Mouse (Mus musculus) midbrain, postnatal 0 days (tissue): ENCODE measurements around the gene Stag1. TPM values are rescaled to one million over a fixed set of nuclear protein-coding genes. Genes with fewer than 3 reads are reported as not detected.
"Not testable (repeated sequence)": the region's sequence is repeated elsewhere in the genome, so short reads cannot be mapped to it uniquely, and the experiment has no call there.

Experiments
- ATAC-seq: fragments of 200-750 bp; cut with Nextera tagmentation; 2 replicates; pipeline ENCODE4 v1.8.0; 2017; ENCODE audit warnings: moderate number of reproducible peaks, mild to moderate bottlenecking, moderate TSS enrichment, moderate library complexity; ENCODE audit not compliant: low FRiP score
- DNase-seq: peaks from one replicate; pipeline ENCODE4 v3.0.0-alpha.2; 2015; ENCODE audit warnings: low spot score
- H3K27ac ChIP-seq: fragments of 300-500 bp; sonication (generic); 2 replicates; pipeline ENCODE4 v1.5.1; 2014; ENCODE audit warnings: low read depth, mild to moderate bottlenecking, low read length, mixed read lengths
- H3K27me3 ChIP-seq: fragments of 300-500 bp; sonication (generic); 2 replicates; pipeline ENCODE4 v1.6.1; 2014; ENCODE audit warnings: low read length, control low read depth, mixed read lengths; ENCODE audit not compliant: insufficient read depth
- H3K36me3 ChIP-seq: fragments of 300-500 bp; sonication (generic); 2 replicates; pipeline ENCODE4 v1.6.1; 2014; ENCODE audit warnings: low read length, control low read depth, mixed read lengths; ENCODE audit not compliant: insufficient read depth
- H3K4me1 ChIP-seq: fragments of 300-500 bp; sonication (generic); 2 replicates; pipeline ENCODE4 v1.6.1; 2014; ENCODE audit warnings: mild to moderate bottlenecking, control low read depth, antibody characterized with exemption, low read length, mixed read lengths; ENCODE audit not compliant: insufficient read depth
- H3K4me2 ChIP-seq: fragments of 300-500 bp; sonication (generic); 2 replicates; pipeline ENCODE4 v1.6.1; 2014; ENCODE audit warnings: low read depth, mild to moderate bottlenecking, low read length, mixed read lengths; ENCODE audit not compliant: poor library complexity, severe bottlenecking
- H3K4me3 ChIP-seq: fragments of 300-500 bp; sonication (generic); 2 replicates; pipeline ENCODE4 v1.5.1; 2014; ENCODE audit warnings: low read depth, mild to moderate bottlenecking, low read length, moderate library complexity
- H3K9ac ChIP-seq: fragments of 300-500 bp; sonication (generic); replicated peaks from 2 replicates; pipeline ENCODE4 v1.6.1; 2014; ENCODE audit warnings: mild to moderate bottlenecking, low read length, moderate library complexity, mixed read lengths; ENCODE audit not compliant: poor library complexity, severe bottlenecking
- H3K9me3 ChIP-seq: fragments of 300-500 bp; sonication (generic); 2 replicates; pipeline ENCODE4 v1.6.1; 2016; ENCODE audit warnings: low read length, control low read depth
- CTCF ChIP-seq: IDR thresholded peaks from 2 replicates; pipeline ENCODE4 v1.5.1; 2016; ENCODE audit warnings: antibody characterized with exemption, mild to moderate bottlenecking
- WGBS: fragments of 180-500 bp; shearing (Covaris S2); extraction: QIAGEN DNeasy Blood & Tissue Kit; methylation state at CpG from one replicate; pipeline ENCODE4 v1.1.7; 2014; 5-methylcytosine and 5-hydroxymethylcytosine counted together
- polyA plus RNA-seq: library from polyadenylated mRNA; unstranded; fragments of >200 nt; fragmentation: Nextera tagmentation; extraction: Ambion mirVana; gene quantifications from 2 replicates; pipeline ENCODE4 v1.2.1, GENCODE M21; 2015
- total RNA-seq: library from RNA; depleted of rRNA; stranded (reverse); fragments of >200 nt; gene quantifications from 2 replicates; pipeline ENCODE4 v1.2.3, GENCODE M21; 2014

Gene Stag1
- total and polyA plus RNA-seq, 2 experiments from 2014 or later = 23.6 to 31.0 TPM

DNA sequence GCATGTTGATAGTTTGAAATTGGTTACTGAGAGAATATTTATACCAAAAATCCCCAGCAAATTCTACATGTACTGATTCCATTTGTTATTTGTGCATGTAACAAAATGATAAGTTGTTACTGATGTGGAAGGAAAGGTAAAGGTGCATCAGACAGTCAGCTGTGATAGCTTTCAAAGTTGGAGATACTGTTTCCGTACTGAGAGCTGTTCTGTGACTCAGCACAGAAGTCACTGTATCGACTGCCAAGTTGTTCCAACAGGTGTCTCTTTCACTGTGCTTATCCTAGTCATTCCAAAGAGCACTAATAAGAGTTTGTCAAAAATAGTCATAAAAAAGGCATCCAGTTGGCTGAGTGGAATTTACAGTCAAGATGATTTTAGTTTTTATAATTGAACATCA is 114.1 kb downstream of the Stag1 start:
- H3K9ac ChIP-seq = no peak overlapping the region
- H3K36me3 ChIP-seq = no peaks in the 10 kb centered on the region
- H3K27ac ChIP-seq = no peak overlapping the region
- ATAC-seq (no peak), DNase-seq (peak; percentile 9)
- H3K4me2 ChIP-seq = no peak overlapping the region
- no peak for TF ChIP-seq CTCF
- no peaks in the 10 kb centered on the region for H3K27me3 ChIP-seq
- no peaks in the 10 kb centered on the region for H3K9me3 ChIP-seq
- no peak overlapping the region for H3K4me3 ChIP-seq
- no peaks in the 10 kb centered on the region for H3K4me1 ChIP-seq
- 68% methylated on average over 2 of the region's 2 CpGs for WGBS

DNA sequence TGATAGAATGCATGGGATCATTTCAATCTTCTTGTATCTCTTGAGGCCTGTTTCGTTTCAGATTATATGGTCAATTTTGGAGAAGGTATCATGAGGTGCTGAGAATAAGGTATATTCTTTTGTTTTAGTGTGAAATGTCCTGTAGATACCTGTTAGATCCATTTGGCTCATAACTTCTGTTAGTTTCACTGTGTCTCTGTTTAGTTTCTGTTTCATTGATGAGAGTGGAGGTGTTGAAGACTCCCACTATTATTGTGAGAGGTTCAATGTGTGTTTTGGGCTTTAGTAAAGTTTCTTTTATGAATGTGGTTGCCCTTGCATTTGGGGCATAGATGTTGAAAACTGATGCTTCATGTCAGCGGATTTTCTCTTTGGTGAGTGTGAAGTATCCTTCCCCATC is 127.2 kb downstream of the Stag1 start:
- H3K4me3 ChIP-seq, H3K9me3 ChIP-seq, H3K4me1 ChIP-seq, H3K4me2 ChIP-seq, DNase-seq, H3K9ac ChIP-seq, H3K36me3 ChIP-seq, ATAC-seq, H3K27ac ChIP-seq, H3K27me3 ChIP-seq: not testable (repeated sequence)
- WGBS = 94% methylated on average over 2 of the region's 2 CpGs

DNA sequence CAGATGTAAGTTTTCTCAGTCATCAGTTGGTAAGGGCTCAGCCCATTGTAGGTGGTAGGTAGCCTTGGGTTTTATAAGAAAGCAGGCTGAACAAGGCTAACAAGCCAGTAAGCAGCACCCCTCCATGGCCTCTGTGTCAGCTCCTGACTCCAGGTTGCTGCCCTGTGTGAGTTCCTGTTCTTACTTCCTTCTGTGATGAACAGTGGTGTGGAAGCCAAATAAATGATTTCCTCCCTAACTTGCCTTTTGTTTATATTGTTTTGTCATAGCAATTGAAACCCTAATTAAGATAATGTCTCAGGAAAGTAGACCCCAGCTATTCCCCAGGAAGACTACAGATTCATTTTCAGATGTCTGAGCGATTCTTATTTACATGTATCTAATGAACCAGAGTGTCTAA is 134.2 kb downstream of the Stag1 start:
- Histone ChIP-seq H3K9me3 (no peaks in the 10 kb centered on the region), H3K9ac (no peak overlapping the region), H3K36me3 (no peaks in the 10 kb centered on the region), H3K4me2 (no peak overlapping the region), H3K27ac (no peak overlapping the region), H3K4me1 (no peaks in the 10 kb centered on the region), H3K4me3 (no peak overlapping the region), H3K27me3 (no peaks in the 10 kb centered on the region)
- no peak for TF ChIP-seq CTCF
- no peak for DNase-seq
- no peak for ATAC-seq
- whole genome bisulfite sequencing = 96% methylated on average over 1 of the region's 1 CpGs

DNA sequence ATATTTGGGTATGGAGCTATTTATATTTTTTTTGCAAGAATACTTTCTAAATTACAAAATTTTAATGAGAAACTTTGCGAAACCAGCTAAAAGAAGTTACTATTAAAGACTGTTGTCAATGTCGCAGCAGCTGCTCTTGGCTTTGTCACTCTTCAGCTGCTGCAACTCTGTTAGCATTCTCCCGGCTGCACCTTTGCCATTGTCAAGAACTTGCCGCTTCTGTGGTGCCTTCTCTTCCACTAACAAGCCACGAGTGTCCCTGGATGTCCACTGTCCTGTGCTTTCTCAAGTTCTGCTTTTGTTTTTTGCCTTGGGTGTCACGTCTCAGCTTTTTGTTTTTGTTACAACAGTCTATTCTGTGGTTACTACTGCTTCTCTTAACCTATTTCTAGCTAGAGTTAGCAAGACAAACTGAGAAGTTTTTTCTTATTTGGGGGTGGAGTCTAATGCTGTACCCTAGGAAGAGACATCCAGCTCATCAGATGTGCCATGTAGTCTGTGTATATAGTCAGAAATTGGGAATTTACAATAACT is 136.4 kb downstream of the Stag1 start:
- WGBS = 69% methylated on average over 6 of the region's 6 CpGs
- no peak overlapping the region for H3K27ac ChIP-seq
- H3K27me3 ChIP-seq = no peaks in the 10 kb centered on the region
- TF ChIP-seq CTCF = no peak
- no peak overlapping the region for H3K4me2 ChIP-seq
- no peaks in the 10 kb centered on the region for H3K9me3 ChIP-seq
- no peak for ATAC-seq
- DNase-seq = no peak
- no peaks in the 10 kb centered on the region for H3K36me3 ChIP-seq
- no peak overlapping the region for H3K9ac ChIP-seq
- H3K4me3 ChIP-seq = no peak overlapping the region
- H3K4me1 ChIP-seq = no peaks in the 10 kb centered on the region

DNA sequence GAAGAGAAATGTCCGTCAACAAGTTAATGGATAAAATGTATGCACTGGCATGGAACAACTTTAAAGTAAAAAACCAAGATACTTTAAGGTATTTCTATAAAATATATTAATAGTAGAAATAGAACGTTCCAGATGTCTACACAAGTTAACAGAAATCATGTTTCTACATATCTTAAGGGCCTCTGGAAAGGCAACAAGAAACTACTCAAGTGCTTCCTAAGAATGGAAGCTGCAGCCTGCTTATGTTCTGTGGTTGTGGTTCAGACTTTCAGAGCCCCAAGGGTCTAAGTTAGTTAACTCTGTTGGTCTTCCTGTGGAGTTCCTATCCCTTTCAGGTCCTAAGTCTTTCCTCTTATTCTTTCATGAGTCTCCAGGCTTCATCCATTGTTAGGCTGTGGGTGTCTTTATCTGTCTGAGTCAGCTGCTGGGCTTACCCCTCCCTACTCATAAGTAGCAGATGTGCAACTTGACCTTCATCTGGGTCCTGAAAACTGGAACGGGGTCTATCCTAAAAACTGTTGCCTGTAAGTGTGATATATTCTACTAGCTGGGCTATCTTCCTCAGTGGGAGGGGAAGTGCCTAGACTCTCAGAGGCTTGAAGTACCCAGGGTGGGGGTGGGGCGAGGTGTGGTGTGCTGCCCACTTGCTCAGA is 138.5 kb downstream of the Stag1 start:
- TF ChIP-seq CTCF = no peak
- H3K9ac ChIP-seq = no peak overlapping the region
- WGBS = 84% methylated on average over 4 of the region's 4 CpGs
- no peak overlapping the region for H3K4me2 ChIP-seq
- no peak overlapping the region for H3K27ac ChIP-seq
- H3K27me3 ChIP-seq = no peaks in the 10 kb centered on the region
- DNase-seq (no peak), ATAC-seq (no peak)
- no peaks in the 10 kb centered on the region for H3K36me3 ChIP-seq
- H3K9me3 ChIP-seq = no peaks in the 10 kb centered on the region
- H3K4me3 ChIP-seq = no peak overlapping the region
- H3K4me1 ChIP-seq = no peaks in the 10 kb centered on the region

DNA sequence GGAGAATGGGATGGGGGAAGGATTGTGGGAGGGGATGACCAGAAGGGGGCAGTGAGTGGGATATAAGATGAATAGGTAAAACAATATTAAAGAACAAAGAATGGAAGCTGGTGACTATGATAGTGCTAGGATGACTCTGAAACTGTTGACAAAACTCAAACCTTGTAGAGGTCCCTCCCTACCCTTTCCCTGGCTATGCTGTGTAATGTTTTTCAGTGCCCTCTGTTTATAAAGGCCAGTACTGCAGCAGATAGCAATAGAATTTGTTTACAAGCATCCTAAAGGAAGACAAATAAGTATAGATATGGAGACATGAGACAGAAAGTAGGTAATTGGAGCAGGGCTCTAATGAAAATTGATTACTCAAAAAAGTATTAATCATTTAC is 139.0 kb downstream of the Stag1 start:
- Histone ChIP-seq H3K4me2 (no peak overlapping the region), H3K36me3 (no peaks in the 10 kb centered on the region), H3K9me3 (no peaks in the 10 kb centered on the region), H3K9ac (no peak overlapping the region), H3K27me3 (no peaks in the 10 kb centered on the region), H3K4me3 (no peak overlapping the region), H3K4me1 (no peaks in the 10 kb centered on the region), H3K27ac (no peak overlapping the region)
- no peak for TF ChIP-seq CTCF
- ATAC-seq (no peak), DNase-seq (no peak)

DNA sequence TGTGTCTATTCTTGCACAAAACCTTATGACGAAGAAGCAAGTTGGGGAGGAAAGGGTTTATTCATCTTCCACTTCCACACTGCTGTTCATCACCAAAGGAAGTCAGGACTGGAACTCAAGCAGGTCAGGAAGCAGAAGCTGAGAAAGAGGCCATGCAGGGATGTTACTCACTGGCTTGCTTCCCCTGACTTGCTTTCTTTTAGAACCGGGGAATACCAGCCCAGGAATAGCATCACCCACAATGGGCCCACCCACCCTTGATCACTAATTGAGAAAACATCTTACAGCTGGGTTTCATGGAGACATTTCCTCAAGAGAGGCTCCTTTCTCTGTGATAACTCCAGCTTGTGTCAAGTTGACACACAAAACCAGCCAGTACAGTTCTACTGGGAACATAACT is 179.6 kb downstream of the Stag1 start:
- H3K27me3 ChIP-seq, H3K9me3 ChIP-seq, H3K27ac ChIP-seq, H3K4me1 ChIP-seq, H3K4me3 ChIP-seq, DNase-seq, H3K9ac ChIP-seq, H3K4me2 ChIP-seq, H3K36me3 ChIP-seq, ATAC-seq: not testable (repeated sequence)
- WGBS = 79% methylated on average over 2 of the region's 2 CpGs
